Mouse (Mus musculus) liver, adult 2 months (tissue): ENCODE measurements around the gene Atp2c1.

Experiments used
- CTCF ChIP-seq: fragments of 200-500 bp; IDR thresholded peaks from 2 replicates; pipeline ENCODE4 v1.5.1; 2011; ENCODE audit warnings: low read depth, low read length, control low read depth
- POLR2A ChIP-seq: fragments of 200-500 bp; IDR thresholded peaks from 2 replicates; pipeline ENCODE4 v1.6.1; 2011; ENCODE audit warnings: low read length, control low read depth; ENCODE audit not compliant: insufficient read depth; ENCODE audit errors: extremely low read depth

DNA sequence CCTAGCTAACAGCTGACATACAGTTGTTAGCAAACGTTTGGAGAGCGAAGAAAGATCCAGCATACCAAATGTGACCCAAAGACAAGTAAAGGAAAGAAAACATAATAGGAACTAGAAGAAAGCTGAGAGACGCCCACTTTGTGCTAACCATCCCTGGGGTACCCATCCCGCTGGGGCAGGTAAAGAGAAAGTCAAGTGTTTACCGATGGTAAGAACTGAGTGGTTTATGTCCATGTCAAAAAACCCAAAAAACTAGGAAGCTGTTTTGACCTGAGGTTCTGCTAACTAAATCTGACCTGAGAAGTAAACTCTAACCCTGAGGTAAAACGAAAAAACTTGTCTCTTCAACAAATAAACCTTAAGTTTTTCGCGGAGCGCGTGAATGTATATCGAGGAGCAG is 132.4 kb downstream of the Atp2c1 start:
- TF ChIP-seq CTCF (no peak), POLR2A (no peak)
